Comparison of ENCODE assay signal across 11 mouse cellular contexts in the genomic region with DNA sequence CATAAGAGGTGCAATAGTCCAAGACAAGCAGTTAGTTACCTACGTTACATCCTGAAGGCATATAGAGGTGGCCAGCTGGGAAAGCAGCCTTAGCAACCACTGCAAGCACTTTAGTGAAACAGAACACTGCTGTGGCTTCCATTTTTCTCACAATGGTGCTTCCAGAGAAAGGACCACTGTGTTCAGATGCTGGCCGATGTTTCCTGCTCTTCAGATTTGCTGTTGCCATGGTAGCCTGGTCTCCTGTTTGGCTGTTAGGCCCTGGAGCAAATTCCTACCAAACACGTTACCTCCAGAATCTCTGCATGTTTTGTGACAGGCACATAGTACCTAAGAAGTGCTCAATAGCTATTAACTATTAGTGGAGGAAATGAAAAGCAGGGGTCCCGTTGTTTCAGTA.
A peak's percentile ranks its signal among the peaks of the same experiment; 100 is the strongest.
DNase-seq lines count a peak whose midpoint lies in the region; ATAC-seq lines count a peak whose summit lies in the region.
"Had no signal": no experiment of that assay in that cellular context is flagged by ENCODE, and none has a peak within 500 bp of the region (broad histone marks: within the 10 kb centered on the region; RNA-seq: fewer than 3 reads in every experiment).

No protein-coding gene starts in this region.

- no peaks in the 10 kb centered on the region for H3K79me2 ChIP-seq in macrophage (ENCODE audit: inconsistent target)

- H3K9ac ChIP-seq in hindbrain, embryonic 13.5 days = no peak overlapping the region
- no peak overlapping the region for H3K9ac ChIP-seq in forebrain, embryonic 14.5 days (ENCODE audit: low read length)

- no peak overlapping the region for H3K4me2 ChIP-seq in hindbrain, embryonic 13.5 days
- no peak overlapping the region for H3K4me2 ChIP-seq in forebrain, embryonic 14.5 days (ENCODE audit: low read length)
- H3K4me2 ChIP-seq: heart, embryonic 11.5 days had no signal

- H3K9me3 ChIP-seq in hindbrain, embryonic 13.5 days = no peaks in the 10 kb centered on the region
- H3K9me3 ChIP-seq in hindbrain, embryonic 10.5 days = 0 out of 2 replicates have a peak, but pooled peaks cover 14% of the 10 kb centered on the region
- H3K9me3 ChIP-seq in forebrain, embryonic 14.5 days (replicated peaks; ENCODE audit: control insufficient read depth, low read length) = no peaks in the 10 kb centered on the region

- H3K36me3 ChIP-seq in hindbrain, embryonic 13.5 days = peaks cover 86% of the 10 kb centered on the region
- peaks cover 100% of the 10 kb centered on the region for H3K36me3 ChIP-seq in hindbrain, embryonic 10.5 days
- peaks cover 78% of the 10 kb centered on the region for H3K36me3 ChIP-seq in forebrain, embryonic 14.5 days (ENCODE audit: control insufficient read depth, insufficient read depth, low read length)
- H3K36me3 ChIP-seq in macrophage (ENCODE audit: inconsistent target) = peaks cover 24% of the 10 kb centered on the region

- peak; percentile 41; the same call in 1 of the 2 replicates for ATAC-seq in hindbrain, embryonic 13.5 days (ENCODE audit: low FRiP score)
- ATAC-seq in forebrain, embryonic 14.5 days = peak; percentile 21; the same call in 1 of the 2 replicates
- ATAC-seq: lung, postnatal 0 days had no signal

- H3K27me3 ChIP-seq in hindbrain, embryonic 13.5 days = no peaks in the 10 kb centered on the region
- H3K27me3 ChIP-seq in hindbrain, embryonic 10.5 days (ENCODE audit: insufficient read depth, poor library complexity, severe bottlenecking) = no peaks in the 10 kb centered on the region
- H3K27me3 ChIP-seq in forebrain, embryonic 14.5 days (replicated peaks; ENCODE audit: control insufficient read depth, insufficient read depth, low read length) = no peaks in the 10 kb centered on the region

- no peak for DNase-seq in hindbrain, embryonic 10.5 days (ENCODE audit: low spot score)
- peak; percentile 18 for DNase-seq in ZHBTc4 (ENCODE audit: low read depth, low spot score)
- peak; percentile 39 for DNase-seq in forebrain, embryonic 14.5 days (ENCODE audit: low spot score)
- DNase-seq in lung, postnatal 4 days = no peak
- no peak for DNase-seq in cerebellum, postnatal 4 days (ENCODE audit: low spot score in 2 of 2)
- no peak for DNase-seq in cerebellum, adult 11-12 months
- DNase-seq: cerebellum, postnatal 14 days had no signal

- H3K4me1 ChIP-seq in hindbrain, embryonic 13.5 days (replicated peaks) = peaks cover 11% of the 10 kb centered on the region; the same call in 1 of the 2 replicates
- H3K4me1 ChIP-seq in hindbrain, embryonic 10.5 days (replicated peaks) = no peaks in the 10 kb centered on the region
- no peaks in the 10 kb centered on the region for H3K4me1 ChIP-seq in forebrain, embryonic 14.5 days (ENCODE audit: control insufficient read depth, insufficient read depth, low read length)

- H3K27ac ChIP-seq in hindbrain, embryonic 13.5 days = peak overlapping the region; percentile 30
- H3K27ac ChIP-seq in hindbrain, embryonic 10.5 days = no peak overlapping the region
- peak overlapping the region; percentile 28; the same call in 1 of the 2 replicates for H3K27ac ChIP-seq in forebrain, embryonic 14.5 days (ENCODE audit: low read depth, low read length)
- H3K27ac ChIP-seq in macrophage = peak overlapping the region; percentile 88

- WGBS in hindbrain, embryonic 13.5 days = 66% methylated on average over 4 of the region's 4 CpGs
- 85% methylated on average over 4 of the region's 4 CpGs for WGBS in hindbrain, embryonic 10.5 days
- WGBS in forebrain, embryonic 14.5 days = 40% methylated on average over 4 of the region's 4 CpGs
- WGBS in macrophage (ENCODE audit: missing documents) = 95% methylated on average over 4 of the region's 4 CpGs

- no peak overlapping the region for H3K4me3 ChIP-seq in hindbrain, embryonic 13.5 days
- H3K4me3 ChIP-seq in hindbrain, embryonic 10.5 days = no peak overlapping the region
- H3K4me3 ChIP-seq in forebrain, embryonic 14.5 days (ENCODE audit: low read depth, low read length) = no peak overlapping the region
- no peak overlapping the region for H3K4me3 ChIP-seq in macrophage (ENCODE audit: inconsistent target)

Comparison
In these comparisons a context has a peak if more than half of its experiments do, and no peak if none do; other contexts are left out.
1. DNase-seq: peak in ZHBTc4 (single experiment) and forebrain, embryonic 14.5 days (single experiment); none in hindbrain, embryonic 10.5 days (single experiment), lung, postnatal 4 days (0 of 2), cerebellum, postnatal 4 days (0 of 2) and cerebellum, adult 11-12 months (single experiment).